Mouse (Mus musculus) kidney, embryonic 14.5 days (tissue): Measurements from ENCODE around the gene Rsbn1l. TPM values are rescaled to one million over a fixed set of nuclear protein-coding genes. Genes with fewer than 3 reads are reported as not detected.

Experiments used
- ATAC-seq: fragments of 200-750 bp; cut with Nextera tagmentation; 2 replicates; pipeline ENCODE4 v1.8.0; 2017; ENCODE audit warnings: moderate number of reproducible peaks, mild to moderate bottlenecking, moderate TSS enrichment, moderate library complexity; ENCODE audit not compliant: low FRiP score, low TSS enrichment
- H3K27ac ChIP-seq: fragments of 300-500 bp; sonication (generic); 2 replicates; pipeline ENCODE4 v1.5.1; 2014; ENCODE audit warnings: low read depth, mild to moderate bottlenecking, low read length, moderate library complexity, mixed read lengths
- H3K27me3 ChIP-seq: fragments of 300-500 bp; sonication (generic); 2 replicates; pipeline ENCODE4 v1.6.1; 2014; ENCODE audit warnings: mild to moderate bottlenecking, low read length; ENCODE audit not compliant: control insufficient read depth, insufficient read depth
- H3K36me3 ChIP-seq: fragments of 300-500 bp; sonication (generic); 2 replicates; pipeline ENCODE4 v1.6.1; 2014; ENCODE audit warnings: low read length, mixed read lengths; ENCODE audit not compliant: control insufficient read depth, insufficient read depth
- H3K4me1 ChIP-seq: fragments of 300-500 bp; sonication (generic); 2 replicates; pipeline ENCODE4 v1.6.1; 2014; ENCODE audit warnings: low read length, mixed read lengths; ENCODE audit not compliant: control insufficient read depth, insufficient read depth
- H3K4me2 ChIP-seq: fragments of 300-500 bp; sonication (generic); replicated peaks from 2 replicates; pipeline ENCODE4 v1.6.1; 2014; ENCODE audit warnings: low read depth, mild to moderate bottlenecking, low read length
- H3K4me3 ChIP-seq: fragments of 300-500 bp; sonication (generic); 2 replicates; pipeline ENCODE4 v1.5.1; 2014; ENCODE audit warnings: mild to moderate bottlenecking, low read length
- H3K9ac ChIP-seq: fragments of 300-500 bp; sonication (generic); 2 replicates; pipeline ENCODE4 v1.6.1; 2014; ENCODE audit warnings: low read depth, mild to moderate bottlenecking, low read length, moderate library complexity
- H3K9me3 ChIP-seq: fragments of 300-500 bp; sonication (generic); 2 replicates; pipeline ENCODE4 v1.6.1; 2016; ENCODE audit warnings: low read length; ENCODE audit not compliant: control insufficient read depth
- WGBS: fragments of 180-500 bp; shearing (Covaris S2); extraction: QIAGEN DNeasy Blood & Tissue Kit; methylation state at CpG from one replicate; pipeline ENCODE4 v1.1.7; 2014; 5-methylcytosine and 5-hydroxymethylcytosine counted together
- polyA plus RNA-seq: library from polyadenylated mRNA; unstranded; fragments of >200 nt; fragmentation: Nextera tagmentation; extraction: Ambion mirVana; gene quantifications from 2 replicates; pipeline ENCODE4 v1.2.1, GENCODE M21; 2014

Gene Rsbn1l
- polyA plus RNA-seq, 1 experiment from 2014 or later, result 9.8 TPM

GRCm38 (mm10) chr5:20942523-20942922, 13.7 kb downstream of the Rsbn1l start:
- H3K4me3 ChIP-seq, result no peak overlapping the region
- H3K4me2 ChIP-seq, result no peak overlapping the region
- H3K9me3 ChIP-seq, result no peaks in the 10 kb centered on the region
- H3K27ac ChIP-seq, result no peak overlapping the region
- H3K4me1 ChIP-seq, result peaks cover 13% of the 10 kb centered on the region
- WGBS, result 86% methylated on average over 3 of the region's 3 CpGs
- no peaks in the 10 kb centered on the region for H3K27me3 ChIP-seq
- no peak for ATAC-seq
- H3K9ac ChIP-seq, result no peak overlapping the region
- H3K36me3 ChIP-seq, result no peaks in the 10 kb centered on the region

GRCm38 (mm10) chr5:20941205-20941604, 15.0 kb downstream of the Rsbn1l start:
- Histone ChIP-seq H3K4me3 (no peak overlapping the region), H3K36me3 (no peaks in the 10 kb centered on the region), H3K9me3 (no peaks in the 10 kb centered on the region), H3K4me2 (no peak overlapping the region), H3K4me1 (peaks cover 13% of the 10 kb centered on the region), H3K27me3 (no peaks in the 10 kb centered on the region), H3K27ac (no peak overlapping the region; the same call in 1 of the 2 replicates), H3K9ac (no peak overlapping the region)
- WGBS, result 51% methylated on average over 5 of the region's 5 CpGs
- ATAC-seq, result no peak

GRCm38 (mm10) chr5:20940696-20941095, 15.5 kb downstream of the Rsbn1l start:
- H3K27ac ChIP-seq, result no peak overlapping the region
- no peak for ATAC-seq
- no peak overlapping the region for H3K4me3 ChIP-seq
- H3K27me3 ChIP-seq, result no peaks in the 10 kb centered on the region
- H3K4me2 ChIP-seq, result no peak overlapping the region
- H3K4me1 ChIP-seq, result peaks cover 13% of the 10 kb centered on the region
- no peaks in the 10 kb centered on the region for H3K36me3 ChIP-seq
- H3K9me3 ChIP-seq, result no peaks in the 10 kb centered on the region
- WGBS, result 87% methylated on average over 4 of the region's 4 CpGs
- no peak overlapping the region for H3K9ac ChIP-seq

GRCm38 (mm10) chr5:20940040-20940571, 16.1 kb downstream of the Rsbn1l start:
- H3K27me3 ChIP-seq, result no peaks in the 10 kb centered on the region
- no peak overlapping the region for H3K4me2 ChIP-seq
- 93% methylated on average over 6 of the region's 6 CpGs for WGBS
- H3K4me1 ChIP-seq, result peaks cover 13% of the 10 kb centered on the region
- H3K27ac ChIP-seq, result no peak overlapping the region
- no peak for ATAC-seq
- no peak overlapping the region for H3K9ac ChIP-seq
- no peaks in the 10 kb centered on the region for H3K36me3 ChIP-seq
- H3K9me3 ChIP-seq, result no peaks in the 10 kb centered on the region
- H3K4me3 ChIP-seq, result no peak overlapping the region

GRCm38 (mm10) chr5:20938523-20938922, 17.7 kb downstream of the Rsbn1l start:
- H3K27ac ChIP-seq, result no peak overlapping the region
- 74% methylated on average over 5 of the region's 5 CpGs for WGBS
- no peak overlapping the region for H3K9ac ChIP-seq

GRCm38 (mm10) chr5:20935934-20936333, 20.3 kb downstream of the Rsbn1l start:
- H3K9me3 ChIP-seq, result no peaks in the 10 kb centered on the region
- H3K27ac ChIP-seq, result no peak overlapping the region
- no peak overlapping the region for H3K4me3 ChIP-seq
- no peaks in the 10 kb centered on the region for H3K36me3 ChIP-seq
- no peaks in the 10 kb centered on the region for H3K27me3 ChIP-seq
- no peak overlapping the region for H3K9ac ChIP-seq
- no peak overlapping the region for H3K4me2 ChIP-seq
- WGBS, result 52% methylated on average over 5 of the region's 5 CpGs
- ATAC-seq, result no peak
- H3K4me1 ChIP-seq, result peaks cover 10% of the 10 kb centered on the region

More at GRCm38 (mm10) chr5:20938523-20938922, 17.7 kb downstream of the Rsbn1l start:
- Histone ChIP-seq H3K4me3 (no peak overlapping the region), H3K36me3 (no peaks in the 10 kb centered on the region), H3K27me3 (no peaks in the 10 kb centered on the region), H3K4me2 (no peak overlapping the region), H3K9me3 (no peaks in the 10 kb centered on the region), H3K4me1 (peaks cover 13% of the 10 kb centered on the region)
- no peak for ATAC-seq

- no peaks in the 10 kb centered on the region for H3K36me3 ChIP-seq
- no peak for ATAC-seq
- no peaks in the 10 kb centered on the region for H3K9me3 ChIP-seq
- no peak overlapping the region for H3K4me2 ChIP-seq
- no peak overlapping the region for H3K9ac ChIP-seq
- H3K4me1 ChIP-seq, result no peaks in the 10 kb centered on the region
- H3K27me3 ChIP-seq, result no peaks in the 10 kb centered on the region
- H3K4me3 ChIP-seq, result no peak overlapping the region
- no peak overlapping the region for H3K27ac ChIP-seq
- WGBS, result 89% methylated on average over 3 of the region's 3 CpGs
These were observed 23.6 kb downstream of the Rsbn1l start for GRCm38 (mm10) chr5:20932585-20932984.

GRCm38 (mm10) chr5:20931300-20931699, 24.9 kb downstream of the Rsbn1l start:
- no peak overlapping the region for H3K4me2 ChIP-seq
- ATAC-seq, result no peak
- no peak overlapping the region for H3K4me3 ChIP-seq
- WGBS, result 91% methylated on average over 3 of the region's 3 CpGs
- H3K9me3 ChIP-seq, result no peaks in the 10 kb centered on the region
- no peak overlapping the region for H3K9ac ChIP-seq
- no peak overlapping the region for H3K27ac ChIP-seq
- H3K4me1 ChIP-seq, result no peaks in the 10 kb centered on the region
- no peaks in the 10 kb centered on the region for H3K27me3 ChIP-seq
- no peaks in the 10 kb centered on the region for H3K36me3 ChIP-seq

GRCm38 (mm10) chr5:20930430-20930829, 25.8 kb downstream of the Rsbn1l start:
- Histone ChIP-seq H3K36me3 (no peaks in the 10 kb centered on the region), H3K27me3 (no peaks in the 10 kb centered on the region), H3K9ac (no peak overlapping the region), H3K4me3 (no peak overlapping the region), H3K4me1 (no peaks in the 10 kb centered on the region), H3K4me2 (no peak overlapping the region), H3K27ac (no peak overlapping the region), H3K9me3 (no peaks in the 10 kb centered on the region)
- no peak for ATAC-seq
